Mouse (Mus musculus) 3134 (cell line): ENCODE data around the gene Ncapd2.

Source experiments
- DNase-seq: peaks from one replicate; pipeline ENCODE4 v3.0.0-alpha.2; 2011; ENCODE audit warnings: low spot score; ENCODE audit not compliant: insufficient read length; ENCODE audit errors: extremely low read depth

Gene Ncapd2

DNA sequence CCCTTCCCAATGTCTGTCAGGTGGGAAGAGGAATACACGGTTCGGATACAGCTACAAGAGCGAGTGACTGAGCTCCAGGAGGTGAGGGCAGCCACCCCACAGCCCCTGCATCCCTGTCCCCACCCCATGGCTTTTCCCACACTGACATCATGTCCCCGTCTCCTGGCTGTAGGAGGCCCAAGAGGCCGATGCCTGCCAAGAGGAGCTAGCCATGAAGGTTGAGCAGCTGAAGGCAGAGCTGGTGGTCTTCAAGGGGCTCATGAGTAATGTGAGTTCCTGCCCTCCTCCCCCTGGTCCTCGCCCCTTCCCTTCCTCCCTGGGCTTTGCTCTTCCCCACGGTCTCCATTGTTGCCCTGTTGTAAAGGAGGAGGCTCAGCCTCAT is 41.9 kb downstream of the Ncapd2 start:
- DNase-seq, result no peak

DNA sequence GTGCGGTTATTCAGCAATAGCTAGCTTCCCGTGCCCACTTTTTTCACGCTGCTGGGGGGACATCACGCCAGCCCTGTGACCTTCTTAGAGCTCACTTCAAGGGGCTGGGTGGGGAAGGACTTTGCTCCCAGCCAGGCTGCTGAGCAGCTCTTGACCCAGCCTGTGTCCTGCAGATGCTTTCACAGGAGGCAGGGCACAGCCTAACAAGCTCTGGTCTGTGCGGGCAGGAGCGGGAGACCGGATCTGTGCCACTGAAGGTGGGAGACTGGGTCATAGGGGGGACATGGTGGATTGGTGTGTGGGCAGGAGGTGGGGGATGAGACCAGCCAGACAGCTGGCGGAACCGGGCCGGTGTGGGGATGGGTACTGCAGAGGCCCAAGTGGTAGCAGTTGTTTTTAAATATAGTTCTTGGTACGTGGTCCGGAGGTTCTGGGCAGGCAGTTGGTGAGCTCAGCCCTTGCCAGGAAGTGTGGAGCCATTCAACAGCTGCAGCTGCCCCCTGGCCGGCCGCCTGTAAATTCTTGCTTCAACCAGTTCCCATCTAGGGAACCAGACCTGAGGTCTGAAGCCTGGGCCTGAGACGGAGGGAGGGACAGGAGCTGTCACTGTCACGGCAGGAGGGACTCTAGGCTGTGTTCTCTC is 42.5 kb downstream of the Ncapd2 start:
- no peak for DNase-seq

DNA sequence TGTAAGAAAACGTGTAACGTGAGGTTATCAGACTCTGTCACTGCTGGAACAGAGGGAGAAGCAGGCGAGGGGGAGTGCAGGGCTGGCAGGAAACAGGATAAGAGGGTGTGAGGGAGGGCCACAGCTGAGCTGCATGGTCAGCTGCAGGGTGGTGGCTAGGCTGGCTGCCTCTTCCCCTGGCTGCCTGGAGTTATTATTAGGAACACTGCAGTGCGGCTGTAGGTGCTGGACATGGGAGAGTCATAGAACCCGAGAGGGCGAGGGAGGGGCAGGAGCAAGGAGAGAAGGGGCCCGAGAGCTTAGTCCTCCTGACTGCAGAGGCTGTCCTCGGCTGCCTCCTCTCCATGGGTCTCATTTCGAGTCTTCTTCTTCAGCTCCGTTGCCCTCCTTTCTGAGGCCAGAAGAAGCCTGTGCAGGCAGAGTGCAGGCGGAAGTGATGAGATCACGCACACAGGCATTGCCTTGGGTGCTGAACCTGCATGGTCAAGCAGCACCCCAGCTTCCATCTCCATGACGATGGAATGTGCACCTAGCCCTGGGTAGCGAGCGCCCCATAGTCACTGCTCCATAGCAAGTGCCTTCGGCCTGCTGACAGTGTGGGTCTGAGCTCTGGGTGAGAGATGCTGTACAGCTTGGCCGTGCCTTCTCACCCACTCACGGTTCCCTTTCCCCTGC is 43.1 kb downstream of the Ncapd2 start:
- no peak for DNase-seq

DNA sequence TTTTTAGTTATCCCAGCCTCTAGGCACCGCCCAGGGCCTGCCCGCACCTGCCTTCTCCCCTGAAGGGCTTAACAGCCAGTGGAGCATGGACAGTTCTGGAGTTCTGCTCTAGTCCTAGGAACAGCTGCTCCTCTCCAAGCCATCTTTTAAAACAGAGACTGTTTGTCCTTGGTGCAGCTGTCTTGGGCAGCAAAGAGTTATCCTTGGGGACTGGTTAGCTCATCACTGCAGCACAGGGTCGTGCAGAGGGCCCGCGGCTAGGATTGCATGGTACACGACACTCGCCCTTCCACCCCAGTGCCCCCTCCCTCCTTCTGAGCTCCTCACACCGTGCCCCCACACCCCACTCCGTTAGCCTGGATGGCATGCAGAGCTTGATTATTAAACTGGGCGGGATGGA is 44.2 kb downstream of the Ncapd2 start:
- DNase-seq, result no peak

DNA sequence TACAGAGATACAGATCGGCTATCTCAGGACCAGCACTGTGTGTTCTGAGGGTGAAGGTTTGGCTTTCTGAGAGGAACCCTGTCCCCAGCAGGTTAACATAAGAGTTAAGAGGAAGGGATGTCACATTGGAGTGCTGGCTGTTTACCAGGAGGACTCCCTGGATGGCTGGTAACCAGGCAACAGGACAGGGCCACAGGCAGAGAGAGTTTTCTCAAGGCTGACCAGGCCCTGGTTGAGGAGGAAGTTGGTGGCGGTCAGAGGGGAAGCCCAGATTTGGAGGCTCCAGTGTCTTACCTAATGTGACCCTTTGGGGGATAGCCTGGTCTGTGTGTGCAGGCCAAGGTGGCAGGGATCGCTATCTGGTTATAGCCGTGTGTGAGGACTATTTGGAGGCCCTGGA is 44.7 kb downstream of the Ncapd2 start:
- no peak for DNase-seq

DNA sequence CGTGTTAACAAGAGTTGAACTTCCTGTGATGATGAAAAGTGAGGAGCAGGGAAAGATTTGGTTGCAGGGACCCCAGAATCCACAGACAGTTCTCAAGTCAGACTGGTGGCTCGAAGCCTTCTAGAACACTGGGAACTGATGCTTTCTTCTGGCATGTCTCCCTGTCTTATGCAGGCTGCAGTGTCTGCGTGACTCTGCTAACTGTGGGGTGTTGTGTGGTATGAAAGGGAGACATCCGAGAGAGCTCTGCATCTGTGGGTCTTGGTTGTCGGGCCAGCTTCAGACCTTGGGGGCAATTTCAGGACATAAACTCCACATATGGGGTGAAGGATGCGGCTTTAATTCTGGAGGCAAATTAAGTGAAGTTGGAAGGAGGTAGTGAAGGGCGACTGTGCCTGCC is 45.4 kb downstream of the Ncapd2 start:
- DNase-seq, result no peak

DNA sequence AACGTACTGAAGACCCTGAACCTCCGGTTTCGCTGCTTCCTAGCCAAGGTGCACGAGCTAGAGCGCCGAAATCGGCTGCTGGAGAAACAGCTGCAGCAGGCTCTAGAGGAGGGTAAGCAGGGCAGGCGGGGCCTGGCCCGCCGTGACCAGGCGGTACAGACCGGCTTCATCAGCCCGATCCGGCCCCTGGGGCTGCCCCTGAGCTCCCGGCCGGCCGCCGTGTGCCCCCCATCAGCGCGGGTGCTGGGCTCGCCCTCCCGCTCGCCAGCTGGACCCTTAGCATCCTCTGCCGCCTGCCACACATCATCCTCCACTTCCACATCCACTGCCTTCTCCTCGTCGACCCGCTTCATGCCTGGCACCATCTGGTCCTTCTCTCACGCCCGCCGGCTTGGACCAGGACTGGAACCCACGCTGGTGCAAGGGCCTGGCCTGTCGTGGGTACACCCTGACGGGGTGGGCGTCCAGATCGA is 46.0 kb downstream of the Ncapd2 start:
- DNase-seq, result no peak

DNA sequence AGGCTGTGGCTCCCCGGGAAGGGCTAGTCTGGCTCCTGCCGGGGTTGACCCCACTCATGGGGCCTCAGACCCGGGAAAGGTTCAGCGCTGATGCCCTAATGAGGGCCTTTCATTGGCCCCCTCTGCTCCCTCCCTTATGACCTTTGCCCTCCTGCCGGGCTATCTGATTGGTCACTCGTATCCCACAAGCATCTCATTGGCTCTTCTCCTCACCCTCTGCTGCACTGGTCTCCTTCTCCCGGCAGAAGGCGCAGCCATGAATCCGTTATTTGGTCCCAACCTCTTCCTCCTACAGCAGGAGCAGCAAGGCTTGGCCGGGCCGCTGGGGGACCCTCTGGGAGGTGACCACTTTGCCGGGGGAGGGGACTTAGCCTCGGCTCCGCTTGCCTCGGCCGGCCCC is 46.5 kb downstream of the Ncapd2 start, which contains the start of gene Iffo1:
Iffo1 (plus strand) TSS at position 241 of the 400 bp plus-strand sequence.
- no peak for DNase-seq

DNA sequence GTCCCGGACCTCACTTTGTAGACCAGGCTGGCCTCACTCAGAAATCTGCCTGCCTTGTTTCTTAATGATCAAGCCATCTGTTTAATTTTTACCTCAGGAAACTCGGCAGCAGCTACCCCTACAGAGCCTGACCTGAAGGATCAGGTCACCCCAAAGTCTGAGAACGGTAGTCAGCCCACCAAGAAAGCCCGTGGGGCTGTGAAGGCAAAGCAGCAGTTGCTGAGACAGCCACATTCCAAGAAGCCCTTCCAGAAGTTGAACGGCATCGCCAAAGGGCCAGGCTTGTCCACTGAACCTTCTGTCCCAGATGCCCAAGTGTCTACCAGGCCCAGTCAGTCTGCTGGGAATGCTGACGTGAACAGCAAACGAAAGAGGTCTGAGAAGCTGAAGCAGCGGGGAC is 47.6 kb downstream of the Ncapd2 start:
- DNase-seq, result no peak

DNA sequence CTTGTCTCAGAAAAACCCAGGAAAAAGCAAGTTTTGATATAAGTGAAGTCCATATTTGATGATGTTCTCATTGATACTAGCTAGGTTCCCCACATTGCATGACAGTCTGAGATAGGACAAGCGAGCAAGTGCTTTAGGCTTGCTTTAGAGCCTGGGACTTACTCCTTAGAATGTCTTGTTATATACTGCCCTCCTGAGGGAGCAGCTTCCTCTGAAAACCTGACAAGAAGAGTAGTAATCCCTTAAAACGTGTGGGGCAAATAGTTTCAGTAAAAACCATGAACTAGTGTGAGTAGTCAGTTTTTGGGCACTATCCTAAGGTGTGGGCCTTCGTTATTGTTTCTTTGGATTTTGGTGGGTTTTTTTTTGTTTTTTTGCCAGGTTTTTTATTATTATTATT is 48.4 kb downstream of the Ncapd2 start:
- DNase-seq, result no peak

DNA sequence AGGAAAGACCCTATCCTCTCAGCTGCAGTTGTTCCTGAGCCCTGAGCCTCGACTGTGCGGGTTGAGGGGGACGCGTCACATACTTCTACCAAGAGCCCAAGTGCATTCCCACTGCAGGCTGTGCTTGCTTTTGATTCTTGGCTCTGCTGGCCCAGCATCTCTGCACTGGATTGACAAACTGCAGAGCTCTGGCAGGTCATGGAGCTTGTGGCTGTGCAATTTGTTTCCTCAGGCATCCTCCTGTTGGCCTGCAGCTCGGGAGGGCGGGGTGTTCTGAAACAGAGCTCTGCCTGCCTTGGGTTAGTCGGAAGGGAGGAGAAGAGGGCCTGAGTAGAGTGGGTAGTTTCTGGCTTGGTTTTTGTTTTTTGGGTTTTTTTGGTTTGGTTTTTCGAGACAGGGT is 49.1 kb downstream of the Ncapd2 start:
- no peak for DNase-seq

DNA sequence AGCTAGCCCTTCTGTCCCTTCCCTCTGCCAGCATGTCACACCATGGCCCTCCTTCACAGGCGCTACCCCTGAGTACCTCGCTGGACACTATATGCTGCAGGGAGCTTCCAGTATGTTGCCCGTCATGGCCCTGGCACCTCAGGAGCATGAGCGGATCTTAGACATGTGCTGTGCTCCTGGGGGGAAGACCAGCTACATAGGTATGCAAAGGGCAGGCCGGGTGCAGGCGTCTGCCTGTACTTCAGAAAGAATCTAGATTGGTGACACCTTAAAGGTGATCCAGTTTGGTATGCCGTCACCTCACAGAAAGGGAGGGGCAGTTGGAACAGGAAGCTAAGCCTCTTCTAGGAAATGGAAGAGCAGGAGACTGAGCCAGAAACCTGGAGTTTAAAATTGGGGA is 51.8 kb downstream of the Ncapd2 start:
- DNase-seq, result no peak

DNA sequence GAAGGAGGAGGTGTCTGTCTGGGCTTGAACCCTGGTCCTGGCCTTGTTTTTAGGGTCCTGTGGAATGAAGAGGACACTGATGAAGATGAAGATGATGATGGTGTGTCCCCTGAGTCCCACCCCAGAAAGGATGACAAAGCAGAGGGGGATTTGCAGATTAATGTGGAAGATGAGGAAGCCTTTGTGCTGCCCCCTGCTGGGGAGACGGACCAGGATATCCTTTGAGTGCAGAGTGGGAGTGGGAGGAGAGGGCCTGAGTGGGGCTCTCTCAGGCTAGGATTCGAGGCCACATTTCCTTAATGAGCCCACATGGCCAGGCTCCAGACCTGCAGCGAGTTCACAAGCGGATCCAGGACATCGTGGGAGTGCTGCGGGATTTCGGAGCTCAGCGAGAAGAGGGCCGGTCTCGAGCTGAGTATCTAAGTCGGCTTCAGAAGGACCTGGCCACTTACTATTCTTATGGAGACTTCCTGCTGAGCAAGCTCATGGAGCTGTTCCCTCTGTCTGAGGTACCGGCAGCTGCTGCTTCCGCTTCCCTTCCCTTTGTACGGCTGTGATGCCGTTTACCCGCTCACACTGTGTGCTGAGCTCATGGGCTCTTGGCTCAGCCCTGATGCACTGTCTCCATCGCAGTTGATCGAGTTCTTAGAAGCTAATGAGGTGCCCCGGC is 54.4 kb downstream of the Ncapd2 start:
- DNase-seq, result no peak

DNA sequence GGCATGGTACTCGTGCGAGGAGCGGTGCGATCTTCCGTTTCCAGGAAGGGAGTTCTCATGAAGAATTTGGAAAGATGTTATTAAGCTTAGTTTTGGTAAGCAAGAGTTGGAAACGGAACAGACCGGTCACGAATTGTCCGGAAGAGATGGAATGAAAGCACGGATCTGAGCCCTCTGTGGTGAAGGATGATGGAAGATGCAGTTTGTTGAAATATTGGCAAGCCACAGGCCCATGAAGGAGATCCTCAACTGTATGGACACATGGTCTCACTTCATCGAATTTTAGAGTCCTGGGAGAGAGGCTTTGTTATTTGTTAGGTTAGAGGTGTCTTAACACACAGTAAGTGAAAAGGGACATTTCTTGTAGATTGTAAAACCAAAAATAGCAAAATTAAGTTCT is 59.0 kb downstream of the Ncapd2 start:
- no peak for DNase-seq

DNA sequence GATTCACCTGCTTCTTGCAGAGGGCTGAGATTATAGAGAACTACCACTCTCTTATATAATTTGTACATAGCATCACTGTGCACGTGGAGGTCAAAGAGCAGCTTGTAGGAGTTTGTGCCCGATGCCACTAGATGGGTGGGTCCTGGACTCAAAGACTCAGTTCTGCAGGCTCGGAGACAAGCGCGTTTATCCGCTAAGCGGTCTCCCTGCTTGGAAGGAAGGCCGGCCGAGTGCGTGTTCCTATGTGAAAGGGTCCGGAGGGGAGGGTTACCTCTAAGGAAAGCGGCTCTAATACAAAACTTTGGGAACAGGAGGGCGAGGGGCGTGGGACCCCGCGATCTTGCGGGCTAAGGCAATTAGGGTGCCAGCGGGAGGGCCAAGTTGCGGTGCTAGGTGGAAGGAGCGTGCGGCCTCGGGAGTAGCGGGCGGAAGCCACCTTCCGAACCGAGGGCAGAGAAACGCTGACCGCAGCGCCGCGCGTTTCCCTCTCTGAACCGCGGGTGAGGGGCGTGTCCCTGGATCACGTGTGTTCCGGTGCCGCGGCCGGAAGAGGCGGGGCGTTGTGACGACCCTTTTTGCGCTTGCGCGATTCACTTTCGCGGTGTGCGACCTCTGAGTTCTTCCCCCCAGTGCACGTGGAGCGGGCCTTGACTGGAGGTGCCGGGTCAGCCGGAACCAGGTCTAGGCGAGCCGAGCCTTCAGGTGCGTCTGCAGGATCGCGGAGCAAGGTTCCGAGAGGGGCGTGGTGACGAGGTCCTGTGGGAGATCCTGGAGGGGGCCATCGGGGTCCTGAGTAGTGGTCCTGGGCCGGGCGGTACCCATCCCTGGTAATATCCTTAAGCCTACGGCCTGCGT is 60.0 kb downstream of the Ncapd2 start, which contains the start of gene Nop2:
Nop2 (plus strand) TSS at position 608 of the 855 bp plus-strand sequence.
- DNase-seq, result peak; percentile 94

DNA sequence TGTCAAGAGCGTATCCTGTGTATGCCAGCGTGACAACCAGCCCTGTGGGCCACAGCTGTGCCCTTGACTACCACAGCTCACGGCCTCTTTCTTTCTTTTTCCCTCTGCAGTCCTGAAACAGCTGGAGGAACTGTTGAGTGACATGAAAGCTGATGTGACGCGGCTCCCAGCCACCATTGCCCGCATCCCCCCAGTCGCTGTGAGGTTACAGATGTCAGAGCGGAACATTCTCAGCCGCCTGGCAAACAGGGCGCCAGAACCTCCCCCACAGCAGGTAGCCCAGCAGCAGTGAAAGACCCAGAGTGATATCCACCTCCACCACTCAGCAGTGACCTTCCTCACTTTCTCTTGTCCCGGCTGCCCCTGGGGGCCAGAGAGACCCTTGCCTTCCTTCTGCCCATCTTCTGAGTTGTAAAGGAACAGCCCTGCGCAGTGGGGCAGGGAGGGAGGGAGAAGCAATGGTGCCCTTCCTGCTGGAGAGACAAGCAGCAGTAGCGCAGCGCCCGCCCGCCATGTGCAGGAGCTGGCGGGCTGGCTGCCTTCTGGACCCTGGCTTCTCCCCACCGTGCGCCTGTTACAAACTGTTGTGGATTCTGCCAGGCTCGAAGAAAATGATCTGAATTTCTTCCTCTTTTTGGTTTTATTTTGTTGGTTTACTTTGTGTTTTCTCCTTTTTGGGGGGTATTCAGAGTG is 61.6 kb downstream of the Ncapd2 start:
- no peak for DNase-seq

DNA sequence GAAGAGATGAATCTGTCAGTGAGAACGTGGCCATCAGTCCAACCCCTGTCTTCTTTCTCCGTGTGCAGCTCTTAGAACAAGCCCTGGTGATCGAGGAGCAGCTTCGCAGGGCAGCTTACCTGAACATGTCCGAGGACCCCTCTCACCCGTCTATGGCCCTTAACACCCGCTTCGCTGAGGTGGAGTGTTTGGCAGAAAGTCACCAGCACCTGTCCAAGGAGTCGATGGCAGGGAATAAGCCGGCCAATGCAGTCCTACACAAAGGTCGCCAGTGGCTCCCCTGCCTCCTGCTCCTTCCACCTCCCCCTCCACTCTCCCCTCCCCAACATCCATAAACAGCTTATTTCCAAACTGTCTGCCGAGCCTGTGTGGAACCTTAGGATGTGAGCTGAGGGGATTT is 62.8 kb downstream of the Ncapd2 start:
- no peak for DNase-seq

DNA sequence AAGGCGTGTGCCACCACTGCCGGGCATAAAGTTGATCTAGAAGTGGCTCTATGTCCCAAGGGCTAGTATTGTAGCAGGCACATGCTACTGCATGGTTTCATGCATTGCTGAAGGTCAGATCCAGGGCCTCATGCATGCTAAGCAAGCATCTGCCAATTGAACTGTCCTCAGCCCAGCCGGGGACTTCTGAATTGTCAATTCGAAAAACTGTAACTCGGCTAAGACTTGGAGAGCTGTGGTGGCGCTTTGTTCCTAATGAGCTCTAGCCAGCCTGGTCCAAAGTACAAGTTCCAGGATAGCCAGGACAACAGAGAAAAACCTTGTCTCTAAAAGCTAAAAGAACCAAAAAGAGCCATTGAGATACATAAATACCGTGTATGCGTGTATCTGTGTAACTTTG is 72.1 kb downstream of the Ncapd2 start:
- DNase-seq, result no peak
